Mouse (Mus musculus) testis, adult 2 months (tissue): Measurements from ENCODE around the gene Vmn1r188. TPM values are rescaled to one million over a fixed set of nuclear protein-coding genes. Genes with fewer than 3 reads are reported as not detected.
"Not testable (repeated sequence)": the region's sequence is repeated elsewhere in the genome, so short reads cannot be mapped to it uniquely, and the experiment has no call there.

Source experiments
- H3K27ac ChIP-seq: fragments of 200-500 bp; 2 replicates; pipeline ENCODE4 v1.5.1; 2012; ENCODE audit warnings: low read depth, low read length; ENCODE audit not compliant: control insufficient read depth, insufficient read depth
- H3K27me3 ChIP-seq: fragments of 200-500 bp; 2 replicates; pipeline ENCODE4 v1.6.1; 2012; ENCODE audit warnings: mild to moderate bottlenecking, low read length, moderate library complexity; ENCODE audit not compliant: control insufficient read depth, insufficient read depth
- H3K36me3 ChIP-seq: fragments of 200-500 bp; 2 replicates; pipeline ENCODE4 v1.6.1; 2012; ENCODE audit warnings: mild to moderate bottlenecking, low read length; ENCODE audit not compliant: control insufficient read depth, insufficient read depth
- H3K4me1 ChIP-seq: fragments of 200-500 bp; 2 replicates; pipeline ENCODE4 v1.6.1; 2012; ENCODE audit warnings: low read length; ENCODE audit not compliant: control insufficient read depth, insufficient read depth
- H3K4me3 ChIP-seq: fragments of 200-500 bp; 2 replicates; pipeline ENCODE4 v1.5.1; 2012; ENCODE audit warnings: low read depth, mild to moderate bottlenecking, low read length, moderate library complexity, mixed read lengths; ENCODE audit not compliant: control insufficient read depth
- CTCF ChIP-seq: fragments of 200-500 bp; IDR thresholded peaks from 2 replicates; pipeline ENCODE4 v1.5.1; 2012; ENCODE audit warnings: low read depth, mild to moderate bottlenecking, inconsistent platforms, low read length, moderate library complexity; ENCODE audit not compliant: control insufficient read depth, insufficient read depth, insufficient replicate concordance
- POLR2A ChIP-seq: fragments of 200-500 bp; IDR thresholded peaks from 2 replicates; pipeline ENCODE4 v1.6.1; 2012; ENCODE audit warnings: low read depth, mild to moderate bottlenecking, inconsistent platforms, low read length, moderate library complexity; ENCODE audit not compliant: control insufficient read depth
- polyA plus RNA-seq: library from polyadenylated mRNA; depleted of rRNA; stranded (reverse); fragments of >200 nt; gene quantifications from 2 replicates; pipeline ENCODE4 v1.2.3, GENCODE M21; 2012; rRNA removed

Vmn1r188 gene
- polyA plus RNA-seq, 1 experiment, result not detected

DNA sequence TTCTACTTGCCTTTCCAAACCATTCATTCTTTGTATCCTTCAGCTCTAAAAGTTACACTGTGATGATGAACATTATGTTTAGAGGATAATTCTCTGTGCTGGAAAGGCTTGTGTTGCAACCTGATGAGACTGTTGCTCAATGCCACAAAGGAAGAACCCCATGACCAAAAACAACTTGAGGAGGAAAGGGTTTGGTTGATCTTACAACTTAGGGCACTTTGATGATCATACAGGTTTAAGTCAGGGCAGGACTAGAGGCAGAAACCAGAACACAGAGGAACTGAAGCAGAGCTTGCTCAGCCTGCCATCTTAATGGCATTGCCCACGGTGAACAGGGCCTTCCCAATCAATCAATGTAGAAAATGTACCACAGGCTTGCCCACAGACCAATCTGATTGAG, 22.8 kb upstream of the Vmn1r188 start:
- Histone ChIP-seq H3K27me3 (no peaks in the 10 kb centered on the region), H3K4me1 (no peaks in the 10 kb centered on the region), H3K36me3 (no peaks in the 10 kb centered on the region), H3K27ac (no peak overlapping the region), H3K4me3 (no peak overlapping the region)
- TF ChIP-seq CTCF (no peak), POLR2A (no peak)

DNA sequence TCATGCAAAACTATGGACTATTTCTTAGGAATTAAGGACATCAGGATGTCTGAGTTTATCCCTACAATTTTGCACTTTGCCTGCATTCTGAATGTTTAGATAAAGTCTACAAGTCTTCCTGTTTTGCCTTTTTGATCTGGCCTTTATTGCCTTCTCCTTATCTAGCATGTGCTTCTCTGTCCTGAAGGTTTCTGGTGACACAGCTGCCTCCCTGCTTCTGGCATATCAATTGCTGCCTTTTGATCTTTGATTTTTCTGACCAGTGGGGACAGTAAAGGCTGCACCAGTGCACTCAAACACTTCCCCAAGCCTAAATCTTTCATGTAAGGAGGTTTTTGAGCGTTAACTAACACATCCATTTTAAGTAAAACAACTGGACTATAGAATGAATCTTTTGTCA, 20.8 kb upstream of the Vmn1r188 start:
- TF ChIP-seq POLR2A, result no peak
- no peak for TF ChIP-seq CTCF
- no peaks in the 10 kb centered on the region for H3K36me3 ChIP-seq
- H3K4me1 ChIP-seq, result no peaks in the 10 kb centered on the region
- H3K4me3 ChIP-seq, result no peak overlapping the region
- H3K27ac ChIP-seq, result no peak overlapping the region
- no peaks in the 10 kb centered on the region for H3K27me3 ChIP-seq

DNA sequence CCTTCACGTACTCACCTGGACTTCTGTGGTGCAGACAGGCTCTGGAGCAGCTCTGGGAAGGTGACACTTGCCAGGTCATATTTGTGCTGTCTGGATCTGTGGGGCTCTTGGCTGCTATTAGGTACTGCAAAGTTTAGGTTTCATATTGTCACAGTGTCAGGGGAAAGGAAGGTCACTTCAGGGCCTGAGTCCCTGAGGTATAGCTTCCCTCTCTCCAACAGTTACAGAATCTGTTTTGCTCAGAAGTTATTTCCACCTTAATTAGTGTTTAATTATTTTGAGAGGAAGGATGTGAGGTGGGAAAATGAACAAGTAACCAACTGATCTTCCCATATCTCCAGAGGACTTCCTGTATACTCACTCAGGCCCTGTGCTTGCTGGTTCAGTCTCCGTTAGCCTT, 21.5 kb downstream of the Vmn1r188 start, which contains the start of gene Vmn1r189:
Gene Vmn1r189, minus strand, starts transcription at position 101 of the 400 bp plus-strand sequence.
- not testable (repeated sequence) for H3K4me3 ChIP-seq, H3K4me1 ChIP-seq, H3K27ac ChIP-seq, H3K36me3 ChIP-seq, H3K27me3 ChIP-seq

DNA sequence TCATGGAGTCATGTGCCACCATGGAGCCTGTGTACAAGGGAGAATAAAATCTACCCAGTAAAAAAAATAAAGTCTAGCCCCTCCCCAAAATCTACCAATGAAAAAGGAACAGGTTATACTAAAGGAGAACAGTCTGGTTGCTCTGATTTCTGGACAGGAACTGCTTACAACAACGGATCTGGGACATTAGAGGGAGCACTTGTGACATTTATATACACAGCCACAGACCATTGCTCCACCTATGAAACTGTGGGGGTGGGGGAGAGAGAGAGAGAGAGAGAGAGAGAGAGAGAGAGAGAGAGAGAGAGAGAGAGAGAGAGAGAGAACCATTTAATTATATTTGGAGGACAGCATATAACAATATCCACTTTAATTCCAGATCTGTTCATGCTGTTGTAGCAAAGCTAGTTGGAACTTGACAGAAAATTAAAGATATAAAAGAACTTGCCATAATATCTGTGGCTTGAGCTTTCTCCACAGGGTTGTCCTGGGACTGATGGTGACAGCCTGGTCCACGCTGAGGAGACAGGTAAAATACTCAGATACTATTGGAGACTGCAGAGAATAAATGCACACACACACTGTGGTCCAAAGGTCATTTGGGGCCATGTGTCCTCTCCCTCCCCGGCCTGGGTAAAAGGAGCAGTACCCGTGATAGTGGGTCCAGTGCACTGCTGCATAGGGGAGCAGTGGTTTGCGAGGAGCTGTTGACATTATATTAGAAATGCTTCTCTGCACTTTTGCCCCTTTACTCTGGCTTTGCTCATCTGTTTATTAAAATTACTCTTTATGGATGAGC, 52.5 kb downstream of the Vmn1r188 start:
- H3K36me3 ChIP-seq, H3K27ac ChIP-seq, H3K4me1 ChIP-seq, H3K27me3 ChIP-seq, H3K4me3 ChIP-seq: not testable (repeated sequence)

Other genes starting within 250 kb of the Vmn1r188 start
- gene Zfp184, start 139.3 kb upstream of the Vmn1r188 start, polyA plus RNA-seq, result 2.7 and 2.8 TPM in 2 replicates
- 128 and 157 TPM in 2 replicates for gene Pom121l2, start 103.2 kb upstream of the Vmn1r188 start, polyA plus RNA-seq
- 0.05 and 0.22 TPM in 2 replicates for gene Prss16, start 74.7 kb upstream of the Vmn1r188 start, polyA plus RNA-seq
- gene Hist1h2ah, start 48.9 kb upstream of the Vmn1r188 start, polyA plus RNA-seq, result 1.8 and 3.7 TPM in 2 replicates
- 10.0 and 11.3 TPM in 2 replicates for gene Hist1h2bk, start 48.6 kb upstream of the Vmn1r188 start, polyA plus RNA-seq
- 3.7 and 6.6 TPM in 2 replicates for gene Hist1h4i, start 43.1 kb upstream of the Vmn1r188 start, polyA plus RNA-seq
- 4.8 and 6.5 TPM in 2 replicates for gene Hist1h2ag, start 41.5 kb upstream of the Vmn1r188 start, polyA plus RNA-seq
- gene Hist1h2bj, start 41.2 kb upstream of the Vmn1r188 start, polyA plus RNA-seq, result 7.9 and 8.5 TPM in 2 replicates
- gene Vmn1r189, start 21.4 kb downstream of the Vmn1r188 start, polyA plus RNA-seq, result not detected in 2 replicates
- not detected in 2 replicates for gene Vmn1r191, start 99.5 kb downstream of the Vmn1r188 start, polyA plus RNA-seq
- gene Vmn1r192, start 106.7 kb downstream of the Vmn1r188 start, polyA plus RNA-seq, result not detected in 2 replicates
- gene Vmn1r193, start 138.7 kb downstream of the Vmn1r188 start, polyA plus RNA-seq, result not detected in 2 replicates
- gene Vmn1r194, start 159.8 kb downstream of the Vmn1r188 start, polyA plus RNA-seq, result not detected in 2 replicates
- gene Vmn1r195, start 186.1 kb downstream of the Vmn1r188 start, polyA plus RNA-seq, result not detected in 2 replicates
- not detected in 2 replicates for gene Vmn1r196, start 205.5 kb downstream of the Vmn1r188 start, polyA plus RNA-seq
- not detected in 2 replicates for gene Vmn1r197, start 240.1 kb downstream of the Vmn1r188 start, polyA plus RNA-seq